Mouse (Mus musculus) lung, adult 10 weeks (tissue): ENCODE results near the gene Mageb18. TPM values are rescaled to one million over a fixed set of nuclear protein-coding genes. Genes with fewer than 3 reads are reported as not detected.

Source experiments
- polyA plus RNA-seq: library from polyadenylated mRNA; stranded (reverse); fragments of 350-450 nt; fragmentation: Illumina TruSeq; extraction: RNeasy Lipid Tissue Mini Kit (QIAGEN cat#74804); gene quantifications from one replicate; pipeline ENCODE4 v1.2.3, GENCODE M21; 2014; ENCODE audit warnings: low read depth, low replicate concordance; ENCODE audit not compliant: insufficient read depth

The Mageb18 gene
- not detected for polyA plus RNA-seq

DNA sequence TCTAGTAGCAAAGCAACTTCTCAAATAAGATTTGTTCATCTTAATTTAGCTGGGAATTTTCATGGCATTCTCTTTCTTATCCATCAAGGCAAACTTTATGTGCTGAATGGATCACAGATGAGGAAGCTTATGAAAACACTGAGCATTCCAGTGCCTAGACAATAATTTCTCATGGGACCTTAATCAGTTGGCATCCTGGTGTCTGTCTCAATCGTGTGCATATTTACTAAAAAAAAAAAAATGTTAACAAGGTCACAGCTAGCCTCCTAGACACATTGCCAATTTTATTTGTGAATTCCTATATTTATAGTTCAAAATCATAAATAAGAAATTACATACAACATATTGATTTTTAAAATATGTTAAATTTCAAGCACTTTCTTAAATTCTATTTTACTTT, at the start of gene Mageb18:
Gene Mageb18 (minus strand): TSS at position 101 of the 400 bp plus-strand sequence.

DNA sequence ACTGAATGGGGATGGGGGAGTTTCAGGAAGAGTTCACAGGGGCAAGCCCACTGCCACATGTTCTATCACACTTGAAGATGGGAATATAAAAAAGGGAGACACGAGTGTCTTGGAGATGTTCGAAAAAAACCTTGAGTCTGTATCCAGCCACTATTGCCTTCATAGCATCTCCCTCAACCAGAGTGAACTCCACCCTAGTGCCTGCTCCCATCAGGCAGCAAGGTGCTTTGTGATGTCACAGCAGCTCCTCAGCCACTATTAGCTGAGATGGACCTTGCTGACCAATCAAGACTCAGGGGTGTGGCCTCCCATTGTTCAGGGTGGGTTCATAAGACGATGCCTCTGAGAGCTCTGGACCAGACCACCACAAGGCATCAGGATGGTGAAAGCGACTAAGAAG, 109.7 kb downstream of the Mageb18 start, which contains the start of gene Gm5941:
Gene Gm5941 (plus strand): TSS at position 301 of the 400 bp plus-strand sequence.

Other genes starting within 250 kb of the Mageb18 start
- not detected for gene Gm5941, start 109.6 kb downstream of the Mageb18 start, polyA plus RNA-seq